Mouse (Mus musculus): ENCODE data around the gene Fcho1.

The Fcho1 gene

DNA sequence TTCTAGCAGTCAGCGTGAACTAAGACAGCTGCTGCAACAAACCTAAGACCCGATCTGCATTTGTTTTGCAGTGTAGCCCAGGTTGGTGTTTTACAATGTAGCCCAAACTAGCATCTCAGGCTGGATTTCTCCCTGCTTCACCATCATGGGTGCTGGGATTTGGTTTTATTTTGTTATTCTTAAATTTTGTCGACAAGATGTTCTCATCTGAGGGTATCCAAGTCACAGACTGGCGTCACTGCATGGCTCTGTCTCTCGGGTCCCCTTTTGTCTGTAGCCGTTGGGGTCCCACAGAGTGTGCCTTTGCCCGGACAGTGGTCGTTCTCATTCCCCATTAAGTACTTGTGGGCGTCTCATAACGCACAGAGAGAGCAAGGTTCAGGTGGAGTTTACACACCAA, 40.8 kb downstream of the Fcho1 start:
- DNase-seq (ENCODE audit: low spot score in 2 of 2): no peak

GRCm38 (mm10) chr8:71682832-71683231, 42.7 kb downstream of the Fcho1 start:
- no peak for DNase-seq (ENCODE audit: low spot score in 2 of 2)

DNA sequence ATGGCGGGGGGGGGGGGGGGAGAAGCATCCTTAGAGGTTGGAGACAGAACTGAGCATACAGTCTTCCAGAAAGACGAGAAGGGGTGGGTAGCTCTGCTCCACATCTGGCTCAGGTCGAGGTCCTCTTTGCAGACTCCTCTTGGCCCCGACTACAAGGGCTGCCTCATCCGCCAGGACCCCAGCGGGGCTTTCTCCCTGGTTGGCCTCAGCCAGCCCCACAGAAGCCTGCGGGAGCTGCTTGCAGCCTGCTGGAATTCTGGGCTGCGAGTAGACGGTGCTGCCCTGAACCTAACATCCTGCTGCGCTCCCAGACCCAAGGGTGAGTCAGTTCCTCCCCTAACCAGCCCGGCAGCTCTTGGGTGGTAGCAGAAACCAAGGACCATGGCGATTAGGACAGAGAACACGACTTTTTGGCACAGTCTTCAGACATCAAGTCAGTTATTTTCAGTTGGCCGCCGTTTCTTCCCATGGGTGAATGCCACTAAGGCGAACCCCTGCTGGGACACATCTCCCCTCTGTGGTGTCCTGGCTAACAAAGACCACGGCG, 44.1 kb downstream of the Fcho1 start:
- no peak for DNase-seq (ENCODE audit: low spot score in 2 of 2)

DNA sequence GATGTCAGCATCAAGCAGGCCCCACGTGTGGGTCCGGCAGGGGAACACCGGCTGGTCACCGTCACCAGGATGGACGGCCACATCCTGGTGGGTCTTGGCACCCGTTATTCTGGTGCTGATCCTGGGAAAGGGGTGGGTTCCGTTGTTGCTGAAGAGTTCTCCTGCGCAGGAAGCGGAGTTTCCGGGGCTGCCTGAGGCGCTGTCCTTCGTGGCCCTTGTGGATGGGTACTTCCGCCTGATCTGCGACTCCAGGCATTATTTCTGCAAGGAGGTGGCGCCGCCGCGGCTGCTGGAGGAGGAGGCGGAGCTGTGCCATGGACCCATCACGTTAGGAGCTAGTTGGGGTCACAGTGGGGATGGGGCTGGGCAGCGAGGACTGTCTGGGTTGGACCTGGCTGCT, 45.0 kb downstream of the Fcho1 start:
- DNase-seq (ENCODE audit: low spot score in 2 of 2): no peak

- DNase-seq (ENCODE audit: low spot score in 2 of 2): no peak
These were observed 45.9 kb downstream of the Fcho1 start for GRCm38 (mm10) chr8:71679550-71680168.

- DNase-seq (ENCODE audit: low spot score in 2 of 2): no peak
These were observed 46.4 kb downstream of the Fcho1 start for GRCm38 (mm10) chr8:71679116-71679515.

- DNase-seq (ENCODE audit: low spot score in 2 of 2): no peak
These were observed 47.3 kb downstream of the Fcho1 start for GRCm38 (mm10) chr8:71678216-71678615.

- DNase-seq (ENCODE audit: low spot score in 2 of 2): no peak
These were observed 48.0 kb downstream of the Fcho1 start for GRCm38 (mm10) chr8:71677555-71677954.

DNA sequence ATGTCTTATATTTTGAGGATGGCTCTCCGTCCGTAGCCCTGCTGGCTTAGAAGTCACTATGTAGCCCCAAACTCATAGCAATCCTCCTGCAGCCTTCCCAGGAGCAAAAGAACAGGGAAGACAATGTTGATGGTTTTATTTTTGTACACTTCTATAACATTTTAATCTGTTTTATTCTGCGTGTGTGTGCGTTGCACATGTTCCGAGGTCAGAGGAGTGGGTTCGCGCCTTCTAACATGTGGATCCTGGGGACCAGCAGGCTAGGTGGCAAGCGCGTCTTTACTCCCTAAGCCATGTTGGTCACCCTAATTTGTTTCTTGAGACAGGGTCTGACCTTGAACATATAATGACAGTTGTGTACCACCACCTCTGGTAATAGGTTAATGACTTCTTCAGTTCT, 48.7 kb downstream of the Fcho1 start:
- DNase-seq (ENCODE audit: low spot score in 2 of 2): no peak

DNA sequence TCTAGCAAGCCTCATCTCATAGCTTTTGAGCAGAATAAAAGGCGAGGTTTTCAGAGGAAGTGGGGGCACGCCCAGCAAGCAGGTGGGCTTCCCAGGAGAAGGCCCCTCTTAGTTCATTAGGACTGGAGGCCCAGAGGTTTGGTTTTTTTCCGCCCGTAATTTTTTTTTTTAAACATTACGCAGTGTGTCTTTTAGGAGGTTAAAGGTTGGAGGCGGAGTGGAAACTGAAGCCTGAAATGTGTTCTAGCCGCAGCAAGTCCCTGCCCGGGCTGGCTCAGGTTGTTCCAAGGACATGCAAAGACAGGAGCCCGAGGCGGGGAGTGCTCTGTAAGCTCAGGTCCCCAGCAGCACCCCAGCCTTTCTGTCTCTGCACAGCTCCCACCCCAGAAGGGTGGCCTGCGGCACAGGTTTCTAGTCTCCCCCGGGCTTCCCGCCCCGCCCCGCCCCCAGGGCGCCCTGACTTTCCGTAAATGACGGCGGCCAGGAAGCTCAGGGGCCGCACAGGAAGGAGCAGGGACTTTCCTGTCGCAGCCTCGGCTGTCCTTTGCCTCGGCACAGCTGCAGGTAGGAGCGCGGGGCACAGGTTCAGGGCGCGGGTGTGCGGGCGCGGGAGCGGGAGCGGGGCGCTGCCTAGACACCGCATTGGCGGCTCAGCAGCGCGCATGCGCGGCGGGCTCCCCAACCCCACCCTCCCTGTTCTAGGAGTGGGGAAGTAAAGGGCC, 49.3 kb downstream of the Fcho1 start, which contains the start of gene Jak3:
Jak3 (plus strand) TSS at position 277 of the 722 bp plus-strand sequence.
- peak; percentile 63 to 73 for DNase-seq (ENCODE audit: low spot score in 2 of 2)

DNA sequence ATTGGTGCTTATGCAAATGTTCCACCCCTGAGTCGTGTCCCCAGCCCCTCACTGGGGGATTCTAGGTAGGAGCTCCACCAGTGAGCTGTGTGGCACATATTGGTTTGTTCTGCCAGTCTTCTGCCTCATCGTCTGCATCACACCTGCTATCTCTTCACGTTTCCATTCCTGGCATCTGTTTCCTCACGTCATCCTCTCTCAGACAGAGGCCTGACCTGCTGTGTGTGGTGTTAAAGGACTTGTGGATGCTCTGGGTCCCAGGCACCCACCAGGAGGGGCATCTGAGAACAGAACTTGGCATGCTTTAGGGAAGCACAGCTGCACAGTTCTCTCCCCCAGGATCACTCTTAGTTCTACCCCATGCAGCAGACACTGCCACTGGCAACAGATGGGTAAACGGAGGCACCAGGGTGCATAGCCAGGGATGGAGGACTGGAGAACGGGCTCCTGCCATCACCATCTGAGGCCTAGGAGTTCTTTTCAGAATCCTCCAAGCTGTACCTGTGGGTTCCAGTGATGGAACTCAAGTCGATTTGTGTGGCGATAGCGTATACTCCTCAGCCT, 50.0 kb downstream of the Fcho1 start:
- DNase-seq (ENCODE audit: low spot score in 2 of 2): no peak

DNA sequence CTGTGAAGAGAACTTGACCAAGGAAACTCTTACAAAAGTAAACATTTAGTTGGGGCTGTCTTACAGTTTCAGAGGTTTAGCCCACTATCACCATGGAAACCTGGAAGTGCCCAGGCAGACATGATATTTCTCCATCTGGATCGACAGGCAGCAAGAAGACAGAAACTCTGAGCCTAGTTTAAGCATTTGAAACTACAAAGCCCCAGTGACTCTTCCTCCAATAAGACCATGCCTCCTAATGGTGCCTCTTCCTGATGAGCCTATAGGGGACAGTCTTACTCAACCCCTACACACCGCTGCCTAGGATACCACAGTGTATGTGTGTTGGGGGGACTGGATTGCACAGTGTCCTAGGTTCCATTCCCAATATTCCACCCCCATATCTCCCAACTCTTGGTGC, 51.4 kb downstream of the Fcho1 start:
- no peak for DNase-seq (ENCODE audit: low spot score in 2 of 2)

DNA sequence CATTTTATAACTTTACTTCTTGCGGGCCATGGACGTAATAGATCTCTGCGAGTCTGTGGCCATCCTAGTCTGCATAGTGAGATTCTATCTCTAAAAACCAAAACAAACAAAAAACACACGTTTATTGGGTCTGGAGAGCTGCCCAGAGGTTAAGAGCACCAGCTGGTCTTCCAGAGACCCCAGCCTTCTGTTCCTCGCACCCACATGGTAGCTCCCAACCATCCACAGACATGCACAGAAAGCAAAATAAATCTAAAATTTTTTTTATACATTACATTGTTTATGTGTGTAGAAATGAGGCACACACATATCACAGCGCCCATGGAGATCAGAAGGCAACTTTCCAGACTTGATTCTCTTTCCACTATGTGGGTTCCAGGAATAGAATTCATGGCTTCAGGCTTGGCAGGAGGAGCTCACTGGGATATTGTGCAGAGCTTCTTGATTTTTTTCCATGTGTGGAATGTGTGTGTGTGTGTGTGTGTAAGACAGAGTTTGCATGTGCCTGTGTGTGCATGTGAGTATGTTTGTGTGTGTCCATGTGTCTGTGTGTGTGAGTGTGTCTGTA, 53.3 kb downstream of the Fcho1 start:
- no peak for DNase-seq (ENCODE audit: low spot score in 2 of 2)

DNA sequence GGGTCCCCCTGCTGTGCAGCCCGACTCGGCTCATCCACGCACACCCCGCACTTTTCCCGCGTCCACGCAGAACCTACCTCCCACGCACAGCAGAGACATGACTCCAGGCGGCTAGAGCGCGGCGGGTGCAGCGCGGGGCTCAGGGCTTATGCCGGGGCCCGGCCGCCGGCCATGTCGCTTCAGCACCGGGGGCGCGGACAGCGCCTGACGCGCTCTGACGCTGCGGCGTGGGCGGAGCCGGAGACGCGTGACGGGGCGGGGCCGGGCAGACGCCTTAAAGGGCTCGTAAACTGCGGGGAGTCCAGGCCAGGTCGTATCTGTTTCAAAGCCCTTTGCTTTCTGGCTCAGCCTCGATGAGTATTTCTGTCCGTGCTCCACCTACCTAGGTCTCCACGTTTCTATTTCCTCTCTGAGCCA, 54.0 kb downstream of the Fcho1 start, which contains the start of gene Unc13a:
Unc13a (minus strand) TSS at position 209 of the 417 bp plus-strand sequence.
- DNase-seq (ENCODE audit: low spot score in 2 of 2): peak; percentile 78 to 89

- DNase-seq (ENCODE audit: low spot score in 2 of 2): no peak
These were observed 54.6 kb downstream of the Fcho1 start for GRCm38 (mm10) chr8:71670621-71671548.

GRCm38 (mm10) chr8:71670198-71670597, 55.3 kb downstream of the Fcho1 start:
- DNase-seq (ENCODE audit: low spot score in 2 of 2): no peak

DNA sequence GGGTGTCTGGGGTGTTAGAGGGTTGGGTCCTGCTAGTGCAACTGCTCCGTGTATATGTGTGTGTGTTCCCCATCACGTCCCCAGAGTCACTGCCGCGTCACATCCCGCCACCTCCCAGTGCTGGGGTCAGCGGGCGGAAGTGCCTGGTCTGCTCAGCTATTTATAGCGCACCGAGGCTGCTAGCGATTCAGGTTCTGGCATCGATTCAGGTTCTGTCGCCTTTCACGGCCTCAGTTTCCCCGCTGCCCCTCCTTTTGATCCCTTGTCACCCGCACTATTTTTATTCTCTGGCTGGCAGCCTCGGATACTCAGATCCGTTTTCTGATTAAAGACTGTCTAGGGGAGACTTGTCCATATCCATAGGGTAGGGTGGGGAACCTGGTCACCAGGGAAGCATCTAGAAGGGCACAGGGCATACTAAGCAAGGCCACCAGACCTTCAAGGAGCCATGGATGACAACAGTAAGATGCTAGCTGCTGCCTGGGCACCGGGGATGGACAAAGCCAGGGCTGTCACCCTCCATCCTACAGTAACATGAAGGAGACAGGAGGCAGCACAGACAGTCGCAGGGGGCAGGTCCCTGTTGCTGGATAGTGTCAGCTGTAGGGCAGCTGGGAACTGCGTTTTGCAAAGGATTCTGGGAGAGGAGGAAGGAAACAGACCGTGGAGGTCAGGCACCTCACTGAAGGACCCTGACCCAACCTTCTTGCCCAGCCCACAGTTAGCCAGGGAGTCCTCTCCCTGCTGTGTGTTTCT, 57.1 kb downstream of the Fcho1 start:
- no peak for DNase-seq (ENCODE audit: low spot score in 2 of 2)

DNA sequence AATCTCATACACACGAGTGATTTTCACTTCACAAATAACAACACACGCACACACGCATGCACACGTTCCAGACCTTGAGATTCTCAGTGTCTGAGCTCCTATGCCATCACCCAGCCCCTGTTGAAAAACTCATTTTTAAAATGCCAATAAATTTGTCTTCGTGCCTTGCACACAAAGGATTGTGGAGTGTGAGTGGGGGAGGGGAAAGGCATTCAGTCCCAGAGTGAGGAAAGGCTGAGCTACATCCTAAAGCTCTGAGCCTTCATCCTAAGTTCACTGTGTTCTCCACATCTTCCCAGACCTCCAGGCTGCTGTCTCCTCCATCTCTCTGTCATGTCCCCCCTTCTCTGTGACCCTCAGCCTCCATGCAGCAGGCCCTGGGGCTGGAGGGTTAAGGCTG, 58.3 kb downstream of the Fcho1 start:
- no peak for DNase-seq (ENCODE audit: low spot score in 2 of 2)

DNA sequence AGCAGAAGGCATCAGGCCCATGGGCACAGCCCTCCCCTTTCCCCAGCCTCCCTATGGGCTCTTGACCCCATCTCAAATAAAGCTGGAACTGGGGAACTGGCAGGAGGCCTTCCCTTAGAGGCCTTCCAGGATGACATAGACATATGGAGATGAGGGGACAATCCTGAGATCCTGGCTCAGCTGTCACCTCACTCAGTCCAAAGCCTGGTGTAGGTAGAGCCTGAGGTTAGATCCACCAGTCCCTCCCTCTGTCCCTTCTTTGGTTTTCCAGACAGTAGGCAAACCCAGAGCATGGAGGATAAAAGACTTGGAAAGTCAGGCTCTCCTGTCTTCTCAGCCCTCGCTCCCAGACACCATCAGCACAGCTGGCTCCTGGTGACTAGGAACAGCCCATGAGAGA, 58.7 kb downstream of the Fcho1 start:
- DNase-seq (ENCODE audit: low spot score in 2 of 2): no peak

- DNase-seq (ENCODE audit: low spot score in 2 of 2): peak; percentile 50 to 51
These were observed 60.0 kb downstream of the Fcho1 start for GRCm38 (mm10) chr8:71665331-71666130.
